Mouse (Mus musculus) gastrocnemius, adult 2 months (tissue): ENCODE measurements around the gene Serpina10. TPM values are rescaled to one million over a fixed set of nuclear protein-coding genes. Genes with fewer than 3 reads are reported as not detected.

Experiments used
- DNase-seq: peaks from one replicate; pipeline ENCODE4 v3.0.0; 2022
- H3K27ac ChIP-seq: fragments of 200-600 bp; 2 replicates; pipeline ENCODE4 v1.8.1; 2022; ENCODE audit warnings: mild to moderate bottlenecking
- H3K4me3 ChIP-seq: fragments of 200-600 bp; 2 replicates; pipeline ENCODE4 v1.8.1; 2022; ENCODE audit warnings: mild to moderate bottlenecking, moderate library complexity
- CTCF ChIP-seq: fragments of 200-600 bp; IDR thresholded peaks from 2 replicates; pipeline ENCODE4 v1.8.1; 2022; ENCODE audit warnings: antibody characterized with exemption, mild to moderate bottlenecking, moderate library complexity
- intact Hi-C: fragments of 180-260 bp; cut with DNase I; formaldehyde crosslinking; loops from one replicate; pipeline ENCODE4 v1.15.1; 2025
- total RNA-seq, 2 experiments: library from RNA; stranded (reverse); gene quantifications; 2 replicates each; pipeline ENCODE4 v1.2.3; 2021

Serpina10 gene
- total RNA-seq, 2 experiments from 2014 or later: not detected

DNA sequence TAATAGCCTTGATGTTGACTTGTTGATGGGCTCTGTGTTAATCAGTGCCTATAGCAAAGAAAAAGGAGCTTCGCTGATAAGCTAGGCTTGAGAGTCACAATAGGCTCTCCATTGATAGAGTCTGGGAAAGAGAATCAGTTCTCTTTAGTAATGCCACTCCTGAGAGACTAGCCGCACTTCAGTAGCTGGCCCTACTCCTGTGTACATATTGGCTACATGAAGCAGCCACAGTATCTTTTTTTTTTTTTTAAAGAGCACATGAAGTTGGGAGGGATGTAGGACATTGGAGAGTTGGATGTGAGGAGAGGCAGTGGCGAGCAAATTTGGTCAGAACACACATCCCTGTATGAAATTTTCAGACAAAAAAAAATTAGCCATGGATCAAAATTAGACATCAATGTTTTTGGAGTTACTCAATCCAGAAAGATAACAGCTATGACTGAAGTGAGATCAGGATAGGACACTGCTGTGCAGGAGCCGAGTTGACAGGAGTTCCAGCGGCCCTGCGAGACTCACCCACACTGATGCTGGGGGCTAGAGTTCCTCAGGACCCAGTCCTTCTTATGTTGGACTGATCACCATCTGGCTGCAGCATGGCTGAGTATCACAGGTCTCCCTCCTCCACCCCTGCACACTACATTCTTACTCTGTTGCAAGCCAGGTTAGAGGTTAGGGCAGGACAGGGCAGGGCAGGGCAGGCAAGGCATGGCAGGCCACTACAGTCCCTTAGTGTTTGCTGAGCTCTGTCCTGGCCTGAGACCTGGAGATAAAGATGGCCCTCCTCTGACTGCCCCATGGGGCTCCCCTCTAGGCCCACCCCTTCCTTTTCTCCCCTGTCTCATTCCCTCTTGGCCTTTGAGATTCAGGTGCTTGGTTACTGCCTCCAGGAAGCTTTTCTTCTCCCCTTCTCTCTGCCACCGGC, 24.1 kb upstream of the Serpina10 start:
- DNase-seq: no peak
- no peak overlapping the region for H3K4me3 ChIP-seq
- no peak for TF ChIP-seq CTCF
- intact Hi-C loops: no loop called here
- H3K27ac ChIP-seq: no peak overlapping the region

DNA sequence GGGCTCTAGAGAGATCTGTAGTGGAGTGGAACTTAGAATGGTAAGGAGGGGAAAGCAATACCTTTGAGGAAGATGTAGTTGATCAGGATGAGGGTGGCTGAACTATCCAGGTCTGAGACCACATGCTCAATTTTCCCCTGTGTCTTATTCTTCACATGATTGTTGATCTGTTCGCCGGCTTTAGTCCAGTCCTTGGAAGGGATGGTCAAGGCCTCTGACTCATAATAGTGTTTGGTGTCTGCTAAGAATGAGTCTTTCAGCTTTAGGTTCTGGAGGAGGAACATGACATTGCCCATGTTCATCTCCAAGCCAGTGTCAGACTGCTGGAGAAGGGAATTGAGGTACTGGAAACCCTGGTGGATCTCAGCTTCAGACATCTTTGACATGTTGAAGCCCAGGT, 22.6 kb upstream of the Serpina10 start:
- intact Hi-C loops: no loop called here
- Histone ChIP-seq H3K27ac (no peak overlapping the region), H3K4me3 (no peak overlapping the region)
- no peak for TF ChIP-seq CTCF
- DNase-seq: no peak

DNA sequence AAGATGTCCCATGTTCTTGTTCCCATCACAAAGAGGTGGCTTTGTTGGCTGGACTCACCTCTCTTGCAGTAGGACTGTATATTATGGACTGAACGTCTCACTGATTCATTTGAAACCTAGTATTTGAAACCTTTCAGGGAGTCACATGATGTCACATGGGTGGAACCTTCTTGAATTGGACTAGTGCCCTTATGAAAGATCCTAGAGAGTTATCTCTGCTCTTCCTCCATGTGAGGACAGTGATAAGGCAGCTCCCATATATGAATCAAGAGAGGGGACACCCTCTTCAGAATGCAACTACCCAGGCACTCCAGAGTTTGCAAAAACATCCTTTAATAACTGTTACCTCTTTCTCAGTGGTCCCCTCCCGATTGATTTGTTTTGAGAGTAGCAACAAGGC, 15.1 kb upstream of the Serpina10 start:
- no peak for TF ChIP-seq CTCF
- no peak overlapping the region for H3K27ac ChIP-seq
- intact Hi-C loops: loop anchor here (10.0 kb wide), 2 partner anchors 102 to 212 kb away; partner anchors contain the start of gene Ifi27
- DNase-seq: no peak
- H3K4me3 ChIP-seq: no peak overlapping the region

DNA sequence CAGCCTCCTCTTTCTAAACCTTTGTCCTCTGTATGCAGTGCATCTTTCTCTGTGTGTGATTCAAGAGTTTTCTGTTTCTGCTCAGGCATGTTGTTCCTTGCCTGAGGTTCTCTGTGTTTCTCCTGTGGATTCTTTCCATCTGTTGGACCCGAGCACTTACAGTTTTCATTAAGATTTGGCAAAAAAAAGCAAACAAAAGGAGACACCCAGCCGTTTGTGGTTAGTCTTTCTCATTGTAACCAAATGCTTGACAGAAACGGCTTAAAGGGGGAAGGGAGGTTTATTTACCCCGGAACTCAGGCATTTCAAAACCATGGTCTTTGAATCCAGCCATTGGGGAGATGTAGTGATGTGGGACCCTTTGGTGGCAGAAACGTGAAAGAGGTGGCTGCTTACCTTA, 13.4 kb upstream of the Serpina10 start:
- DNase-seq: no peak
- intact Hi-C loops: loop anchor here (2.0 to 10.0 kb wide), 3 partner anchors 100 to 210 kb away; partner anchors contain the start of gene Ifi27
- Histone ChIP-seq H3K4me3 (no peak overlapping the region), H3K27ac (no peak overlapping the region)
- TF ChIP-seq CTCF: no peak

DNA sequence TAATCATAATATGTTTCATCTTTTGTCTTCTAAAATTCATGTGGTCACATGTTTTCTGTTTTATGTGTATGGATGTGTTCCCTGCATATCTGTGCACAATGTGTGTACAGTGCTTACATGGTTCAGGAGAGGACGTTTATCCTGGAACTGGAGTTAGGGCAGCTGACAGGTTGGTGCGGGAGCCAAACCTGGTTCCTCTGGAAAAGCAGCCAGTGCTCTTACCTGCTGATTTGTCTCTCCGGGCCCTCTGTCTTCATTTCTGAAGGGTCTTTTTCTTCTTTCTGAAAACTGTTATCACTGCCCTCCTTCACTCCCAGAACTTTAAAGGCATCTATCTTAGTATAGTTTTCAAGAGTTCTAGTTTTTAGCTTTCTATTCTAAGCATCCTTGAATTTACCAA, 12.6 kb upstream of the Serpina10 start:
- H3K27ac ChIP-seq: no peak overlapping the region
- no peak for TF ChIP-seq CTCF
- H3K4me3 ChIP-seq: no peak overlapping the region
- intact Hi-C loops: loop anchor here (2.0 to 10.0 kb wide), 3 partner anchors 99 to 209 kb away; partner anchors contain the start of gene Ifi27
- no peak for DNase-seq

DNA sequence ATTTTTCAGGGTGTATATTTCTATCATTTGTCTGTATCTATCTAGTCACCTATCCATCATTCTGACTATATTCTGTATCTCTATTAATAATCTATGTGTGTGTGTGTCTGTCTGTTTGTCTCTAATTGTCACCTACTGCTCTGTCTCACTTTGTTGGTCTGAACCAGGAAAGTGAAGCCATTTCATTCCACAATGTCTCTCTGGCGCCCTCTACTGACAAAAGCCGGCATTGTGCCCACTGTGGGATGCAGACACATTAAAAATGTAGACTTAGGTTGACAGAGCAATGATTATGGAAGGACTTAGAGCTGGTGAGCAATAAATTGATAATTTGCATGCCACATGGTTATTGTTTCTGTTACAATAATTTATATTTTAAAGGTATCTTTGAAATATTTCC, 12.1 kb upstream of the Serpina10 start:
- Histone ChIP-seq H3K27ac (no peak overlapping the region), H3K4me3 (no peak overlapping the region)
- peak; percentile 81 for DNase-seq
- TF ChIP-seq CTCF: peak; percentile 92
- intact Hi-C loops: loop anchor here (10.0 kb wide), 2 partner anchors 99 to 209 kb away; partner anchors contain the start of gene Ifi27

DNA sequence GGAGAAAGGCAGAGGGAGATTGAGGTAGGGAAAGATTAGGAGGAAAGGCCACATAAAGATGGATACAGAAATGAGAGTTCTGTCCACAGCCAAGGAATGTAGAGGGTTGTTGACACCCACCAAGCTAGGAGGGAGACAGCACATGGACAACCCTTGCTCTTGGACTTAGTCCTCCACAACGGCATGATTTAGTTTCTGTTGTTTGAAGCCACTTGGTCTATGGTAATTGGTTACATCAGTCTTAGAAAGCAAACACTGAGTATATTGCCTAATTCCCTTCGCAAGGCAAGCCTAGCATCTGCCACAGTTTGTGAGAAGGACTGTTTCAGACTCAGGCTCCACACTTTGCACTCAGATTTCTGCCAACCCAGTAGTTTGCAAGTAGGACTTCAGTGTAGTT, 4.6 kb upstream of the Serpina10 start:
- TF ChIP-seq CTCF: no peak
- no peak overlapping the region for H3K4me3 ChIP-seq
- intact Hi-C loops: no loop called here
- DNase-seq: no peak
- no peak overlapping the region for H3K27ac ChIP-seq

DNA sequence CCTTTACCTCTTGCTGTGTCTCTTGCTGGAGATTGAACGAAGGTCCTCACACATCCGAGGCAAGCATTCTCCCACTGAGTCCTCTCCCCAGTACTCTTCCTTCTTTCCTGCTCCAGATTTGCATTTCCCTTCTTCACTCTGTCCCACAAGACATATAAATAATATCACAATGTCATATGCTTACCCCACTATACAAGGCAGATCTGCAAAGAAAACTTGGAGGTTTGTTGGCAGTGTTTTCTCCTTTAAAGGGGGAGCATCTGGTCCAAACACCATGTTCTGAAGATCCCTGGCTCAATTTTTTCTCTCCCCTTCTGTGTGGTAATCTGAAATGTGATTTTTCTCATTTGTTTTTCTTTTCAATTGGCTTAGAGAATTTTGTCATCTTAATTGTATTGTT, 3.2 kb upstream of the Serpina10 start:
- TF ChIP-seq CTCF: no peak
- DNase-seq: no peak
- Histone ChIP-seq H3K27ac (no peak overlapping the region), H3K4me3 (no peak overlapping the region)
- intact Hi-C loops: no loop called here

DNA sequence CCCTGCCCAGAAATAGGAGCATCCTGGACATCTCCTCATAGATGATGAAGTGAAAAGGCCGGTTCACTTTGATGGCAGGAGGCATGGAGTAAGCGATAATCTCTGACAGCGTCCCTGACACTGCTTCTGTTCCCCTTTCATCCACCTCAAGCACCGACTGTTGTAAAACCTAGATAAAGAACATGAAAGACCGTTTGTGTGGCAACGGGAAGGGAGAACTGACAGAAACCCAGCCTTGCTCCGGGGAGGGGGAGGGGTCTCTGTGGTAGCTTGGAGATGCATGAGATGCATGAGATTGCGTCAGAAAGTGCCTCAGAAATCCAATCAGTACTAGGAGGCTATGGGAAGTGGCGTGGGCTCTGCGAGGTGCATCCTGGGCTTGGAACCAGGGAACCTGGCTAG, 14.4 kb downstream of the Serpina10 start:
- Histone ChIP-seq H3K27ac (no peak overlapping the region), H3K4me3 (no peak overlapping the region)
- intact Hi-C loops: no loop called here
- no peak for TF ChIP-seq CTCF
- DNase-seq: no peak

DNA sequence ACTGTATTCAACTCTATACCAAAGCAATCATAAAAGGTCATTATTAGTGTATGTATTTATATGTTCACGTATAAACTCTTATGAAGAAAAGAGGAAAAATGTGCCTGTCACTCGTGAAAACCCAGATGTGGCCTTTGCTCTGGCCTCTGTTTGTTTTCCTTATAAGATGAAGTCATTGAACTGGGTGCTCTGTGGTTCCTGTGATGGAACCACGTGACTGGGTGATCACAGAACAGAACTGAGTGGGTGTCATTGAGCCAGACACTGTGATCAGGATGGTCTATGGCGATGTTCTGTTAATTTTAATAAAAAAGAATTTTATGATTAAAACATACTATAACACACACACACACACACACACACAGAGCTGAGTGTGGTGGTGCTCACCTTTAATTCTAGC, 15.5 kb downstream of the Serpina10 start:
- H3K4me3 ChIP-seq: no peak overlapping the region
- TF ChIP-seq CTCF: no peak
- DNase-seq: no peak
- intact Hi-C loops: no loop called here
- no peak overlapping the region for H3K27ac ChIP-seq

DNA sequence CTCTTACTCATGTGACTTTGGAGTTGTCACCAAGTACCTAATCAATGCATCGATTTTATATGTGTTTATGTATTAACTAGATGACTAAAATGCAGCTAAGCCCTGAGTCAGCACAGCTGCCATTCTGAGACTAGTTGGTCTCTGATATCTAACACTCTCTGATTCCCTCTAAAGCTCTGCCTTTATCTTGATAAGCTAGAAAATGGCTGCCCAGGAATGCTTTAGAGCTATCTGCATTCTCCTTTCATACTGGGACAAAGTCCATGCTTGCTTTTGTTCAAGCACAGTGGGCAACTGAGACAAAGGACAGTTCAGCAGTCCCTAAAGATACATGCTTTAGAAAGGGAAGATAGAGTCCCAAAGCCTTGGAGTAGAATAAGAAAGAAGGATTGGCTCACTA, 16.1 kb downstream of the Serpina10 start:
- intact Hi-C loops: no loop called here
- no peak for TF ChIP-seq CTCF
- H3K27ac ChIP-seq: no peak overlapping the region
- H3K4me3 ChIP-seq: no peak overlapping the region
- no peak for DNase-seq

DNA sequence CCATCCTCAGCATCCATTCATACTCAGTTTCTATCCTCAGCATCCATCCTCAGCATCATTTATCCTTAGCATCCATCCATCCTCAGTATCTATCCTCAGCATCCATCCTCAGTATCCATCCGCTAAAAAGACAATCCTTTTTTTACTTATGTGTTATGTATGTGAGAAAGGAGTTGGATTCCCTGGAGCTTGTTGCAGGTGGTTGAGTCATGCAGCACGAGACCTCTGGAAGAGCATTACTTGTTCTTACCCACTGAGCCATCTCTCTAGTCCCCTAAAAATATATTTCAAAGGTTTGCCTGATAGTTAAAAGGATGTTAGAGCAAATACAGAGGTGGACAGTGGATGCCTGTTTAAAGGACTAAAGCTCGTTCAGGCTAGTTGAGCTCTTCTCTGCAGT, 29.4 kb downstream of the Serpina10 start:
- DNase-seq: no peak
- Histone ChIP-seq H3K27ac (no peak overlapping the region), H3K4me3 (no peak overlapping the region)
- TF ChIP-seq CTCF: no peak
- intact Hi-C loops: no loop called here

DNA sequence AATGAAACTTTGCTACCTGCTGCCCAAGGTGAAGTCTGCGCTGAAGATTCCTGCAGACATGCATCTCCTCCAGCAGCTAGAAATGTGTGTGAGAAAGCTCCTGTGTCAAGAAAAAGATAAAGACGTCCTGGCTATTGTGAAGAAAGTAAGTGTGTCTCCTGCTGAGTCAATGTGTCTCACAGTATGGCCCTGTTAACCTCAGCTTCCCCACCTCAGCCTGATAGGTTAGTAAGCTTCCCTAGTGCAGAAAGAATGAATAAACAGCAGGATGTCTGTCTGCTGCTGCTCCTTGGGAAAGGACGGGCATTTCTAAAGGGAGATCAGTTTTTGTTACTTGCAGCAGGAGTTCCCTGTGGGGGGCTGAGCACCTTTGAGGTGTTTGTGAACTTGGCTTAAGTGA, 30.9 kb downstream of the Serpina10 start:
- TF ChIP-seq CTCF: no peak
- no peak overlapping the region for H3K4me3 ChIP-seq
- no peak for DNase-seq
- intact Hi-C loops: no loop called here
- H3K27ac ChIP-seq: no peak overlapping the region

DNA sequence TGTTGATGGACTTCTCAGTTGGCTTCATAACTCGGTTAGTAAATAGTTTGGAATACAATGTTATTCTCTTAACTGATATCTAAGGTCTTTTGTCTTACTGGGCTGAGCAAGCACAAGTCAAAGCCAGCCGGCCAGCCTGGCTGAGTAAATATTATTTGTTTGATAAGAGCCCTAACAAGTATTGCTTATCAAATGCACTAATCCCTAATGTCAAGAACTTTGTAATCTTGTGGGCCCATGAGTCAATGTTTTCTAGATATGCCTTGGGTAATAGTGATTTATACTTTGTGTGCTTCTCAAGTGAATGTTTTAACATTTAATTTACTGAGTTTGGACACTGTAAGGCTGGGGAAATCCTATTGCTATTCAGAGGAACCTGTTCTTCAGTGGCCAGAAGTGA, 32.8 kb downstream of the Serpina10 start:
- intact Hi-C loops: no loop called here
- H3K4me3 ChIP-seq: no peak overlapping the region
- no peak for TF ChIP-seq CTCF
- H3K27ac ChIP-seq: no peak overlapping the region
- DNase-seq: no peak
